Mouse (Mus musculus) limb, embryonic 12.5 days (tissue): ENCODE measurements around the gene Psmb6. TPM values are rescaled to one million over a fixed set of nuclear protein-coding genes. Genes with fewer than 3 reads are reported as not detected.
"Not testable (repeated sequence)": the region's sequence is repeated elsewhere in the genome, so short reads cannot be mapped to it uniquely, and the experiment has no call there.

ENCODE experiments used
- ATAC-seq: fragments of 200-750 bp; cut with Nextera tagmentation; 2 replicates; pipeline ENCODE4 v1.8.0; 2017; ENCODE audit warnings: low read depth, moderate TSS enrichment; ENCODE audit not compliant: insufficient number of reproducible peaks, insufficient read depth, low FRiP score, low TSS enrichment
- H3K27ac ChIP-seq: fragments of 300-500 bp; sonication (generic); 2 replicates; pipeline ENCODE4 v1.5.1; 2016; ENCODE audit warnings: mild to moderate bottlenecking, moderate library complexity
- H3K27me3 ChIP-seq: fragments of 300-500 bp; sonication (generic); 2 replicates; pipeline ENCODE4 v1.6.1; 2016; ENCODE audit warnings: mild to moderate bottlenecking, moderate library complexity
- H3K36me3 ChIP-seq: fragments of 300-500 bp; sonication (generic); 2 replicates; pipeline ENCODE4 v1.6.1; 2016; ENCODE audit warnings: mild to moderate bottlenecking, moderate library complexity
- H3K4me1 ChIP-seq: fragments of 300-500 bp; sonication (generic); replicated peaks from 2 replicates; pipeline ENCODE4 v1.6.1; 2016
- H3K4me2 ChIP-seq: fragments of 300-500 bp; sonication (generic); 2 replicates; pipeline ENCODE4 v1.6.1; 2016; ENCODE audit warnings: mild to moderate bottlenecking, moderate library complexity
- H3K4me3 ChIP-seq: fragments of 300-500 bp; sonication (generic); replicated peaks from 2 replicates; pipeline ENCODE4 v1.5.1; 2016; ENCODE audit warnings: mild to moderate bottlenecking
- H3K9ac ChIP-seq: fragments of 300-500 bp; sonication (generic); replicated peaks from 2 replicates; pipeline ENCODE4 v1.6.1; 2016; ENCODE audit warnings: mild to moderate bottlenecking, moderate library complexity
- H3K9me3 ChIP-seq: fragments of 300-500 bp; sonication (generic); 2 replicates; pipeline ENCODE4 v1.6.1; 2016; ENCODE audit warnings: mild to moderate bottlenecking, moderate library complexity
- WGBS: fragments of 180-500 bp; shearing (Covaris S2); methylation state at CpG from one replicate; pipeline ENCODE4 v1.1.7; 2016; 5-methylcytosine and 5-hydroxymethylcytosine counted together
- polyA plus RNA-seq: library from polyadenylated mRNA; unstranded; fragments of >200 nt; fragmentation: Nextera tagmentation; extraction: Ambion mirVana; gene quantifications from 2 replicates; pipeline ENCODE4 v1.2.1, GENCODE M21; 2016

The Psmb6 gene
- polyA plus RNA-seq, 1 experiment from 2014 or later: 867 TPM

DNA sequence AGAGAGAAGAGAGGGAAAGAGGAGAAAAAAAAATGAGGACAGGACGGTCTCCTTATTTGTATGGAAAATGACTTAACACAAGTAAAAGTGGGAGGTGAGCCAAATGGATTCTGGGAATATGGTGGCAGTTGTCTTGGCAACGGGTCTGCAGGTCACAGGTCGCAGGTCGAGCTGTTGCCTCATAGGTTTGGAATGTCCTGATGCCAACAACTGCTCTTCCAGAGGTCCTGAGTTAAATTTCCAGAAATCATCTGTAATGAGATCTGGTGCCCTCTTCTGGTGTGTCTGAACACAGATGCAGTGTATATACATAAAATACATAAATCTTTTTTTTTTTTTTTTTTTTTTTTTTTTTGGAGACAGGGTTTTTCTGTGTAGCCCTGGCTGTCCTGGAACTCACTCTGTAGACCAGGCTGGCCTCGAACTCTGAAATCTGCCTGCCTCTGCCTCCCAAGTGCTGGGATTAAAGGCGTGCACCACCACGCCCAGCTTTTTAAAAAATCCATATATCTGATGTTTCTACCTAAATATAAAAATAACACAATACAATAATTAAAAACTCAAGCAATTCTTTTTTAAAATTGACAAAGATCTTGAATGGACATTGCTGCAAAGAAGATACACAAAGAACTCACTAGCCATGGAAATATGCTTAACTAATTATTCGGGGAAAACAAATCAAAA lies 1.7 kb upstream of the Psmb6 start:
- not testable (repeated sequence) for H3K9me3 ChIP-seq, H3K4me3 ChIP-seq, H3K9ac ChIP-seq, ATAC-seq, H3K4me2 ChIP-seq, H3K27ac ChIP-seq
- Histone ChIP-seq H3K4me1 (peaks cover 18% of the 10 kb centered on the region), H3K27me3 (peaks cover 11% of the 10 kb centered on the region), H3K36me3 (peaks cover 24% of the 10 kb centered on the region)
- WGBS: 88% methylated on average over 8 of the region's 8 CpGs

GRCm38 (mm10) chr11:70524782-70525181 lies 385 bp upstream of the Psmb6 start:
- 7% methylated on average over 8 of the region's 8 CpGs for WGBS
- H3K4me1 ChIP-seq: peaks cover 15% of the 10 kb centered on the region
- ATAC-seq: peak; percentile 41
- H3K36me3 ChIP-seq: peaks cover 32% of the 10 kb centered on the region
- H3K4me3 ChIP-seq: peak overlapping the region; percentile 71
- peaks cover 9% of the 10 kb centered on the region for H3K27me3 ChIP-seq
- peak overlapping the region; percentile 51 for H3K4me2 ChIP-seq
- no peaks in the 10 kb centered on the region for H3K9me3 ChIP-seq
- H3K27ac ChIP-seq: no peak overlapping the region
- no peak overlapping the region for H3K9ac ChIP-seq

GRCm38 (mm10) chr11:70525726-70526125 lies 559 bp downstream of the Psmb6 start:
- H3K9me3 ChIP-seq: no peaks in the 10 kb centered on the region
- H3K27ac ChIP-seq: peak overlapping the region; percentile 41; the same call in 1 of the 2 replicates
- H3K4me3 ChIP-seq: peak overlapping the region; percentile 71
- H3K9ac ChIP-seq: peak overlapping the region; percentile 72
- 0 out of 2 replicates have a peak, but pooled peaks have one; percentile 15 for ATAC-seq
- WGBS: 2% methylated on average over 12 of the region's 12 CpGs
- no peaks in the 10 kb centered on the region for H3K27me3 ChIP-seq
- H3K4me2 ChIP-seq: peak overlapping the region; percentile 76
- H3K36me3 ChIP-seq: peaks cover 32% of the 10 kb centered on the region
- H3K4me1 ChIP-seq: peaks cover 8% of the 10 kb centered on the region

DNA sequence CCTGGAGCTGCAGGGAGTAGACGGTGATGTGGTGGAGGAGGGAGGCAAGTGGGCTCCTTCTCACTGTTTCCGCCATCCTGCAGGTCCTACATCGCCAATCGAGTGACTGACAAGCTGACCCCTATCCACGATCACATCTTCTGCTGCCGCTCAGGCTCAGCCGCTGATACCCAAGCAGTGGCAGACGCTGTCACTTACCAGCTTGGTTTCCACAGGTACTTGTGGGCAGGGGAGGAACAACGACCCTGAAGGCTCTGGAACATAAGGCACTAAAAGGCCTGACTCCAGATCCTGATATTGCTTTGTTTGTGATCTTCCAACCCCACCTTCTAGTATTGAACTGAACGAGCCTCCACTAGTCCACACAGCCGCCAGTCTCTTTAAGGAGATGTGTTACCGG lies 1.0 kb downstream of the Psmb6 start:
- Histone ChIP-seq H3K27ac (no peak overlapping the region), H3K4me2 (peak overlapping the region; percentile 76), H3K36me3 (peaks cover 32% of the 10 kb centered on the region), H3K4me3 (peak overlapping the region; percentile 71), H3K9ac (peak overlapping the region; percentile 72), H3K9me3 (no peaks in the 10 kb centered on the region), H3K4me1 (peaks cover 8% of the 10 kb centered on the region), H3K27me3 (no peaks in the 10 kb centered on the region)
- WGBS: 90% methylated on average over 12 of the region's 12 CpGs
- no peak for ATAC-seq

- Histone ChIP-seq H3K9ac (no peak overlapping the region), H3K9me3 (no peaks in the 10 kb centered on the region), H3K36me3 (peaks cover 32% of the 10 kb centered on the region), H3K4me2 (no peak overlapping the region), H3K4me1 (peaks cover 8% of the 10 kb centered on the region), H3K27me3 (no peaks in the 10 kb centered on the region), H3K27ac (no peak overlapping the region), H3K4me3 (no peak overlapping the region)
- no peak for ATAC-seq
- 91% methylated on average over 7 of the region's 7 CpGs for WGBS
These were observed 3.4 kb downstream of the Psmb6 start for GRCm38 (mm10) chr11:70528610-70529009.

DNA sequence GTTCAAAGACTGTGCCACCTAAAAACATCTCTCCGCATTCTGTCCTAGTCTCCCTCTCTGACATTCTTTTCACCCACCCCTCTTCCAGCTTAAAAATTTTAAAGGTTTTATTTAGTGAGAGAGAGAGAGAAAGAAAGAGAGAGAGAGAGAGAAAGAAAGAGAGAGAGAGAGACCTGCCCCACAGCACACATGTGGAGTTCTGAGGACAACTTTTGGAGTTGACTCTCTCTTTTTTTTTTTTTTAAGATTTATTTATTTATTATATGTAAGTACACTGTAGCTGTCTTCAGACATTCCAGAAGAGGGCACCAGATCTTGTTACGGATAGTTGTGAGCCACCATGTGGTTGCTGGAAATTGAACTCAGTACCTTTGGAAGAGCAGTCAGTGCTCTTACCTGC lies 5.9 kb downstream of the Psmb6 start:
- not testable (repeated sequence) for H3K4me2 ChIP-seq, H3K9ac ChIP-seq, H3K27ac ChIP-seq, ATAC-seq, H3K4me3 ChIP-seq, H3K9me3 ChIP-seq, H3K27me3 ChIP-seq, H3K4me1 ChIP-seq
- peaks cover 31% of the 10 kb centered on the region for H3K36me3 ChIP-seq
- WGBS: 77% methylated on average over 2 of the region's 2 CpGs

- Histone ChIP-seq H3K27ac (no peak within 1 kb of the TSS), H3K9ac (no peak within 1 kb of the TSS), H3K4me2 (no peak within 1 kb of the TSS), H3K4me3 (no peak within 1 kb of the TSS), H3K36me3 (peaks cover 13% of the 10 kb centered on the region), H3K9me3 (no peaks in the 10 kb centered on the region), H3K4me1 (no peaks in the 10 kb centered on the region), H3K27me3 (no peaks in the 10 kb centered on the region)
- no peak for ATAC-seq
- 70% methylated on average over 6 of the region's 6 CpGs for WGBS
These were observed 7.7 kb downstream of the Psmb6 start, which contains the start of gene Gm40193 for GRCm38 (mm10) chr11:70532839-70533238. Gm40193 (minus strand) TSS chr11:70532939.

GRCm38 (mm10) chr11:70539423-70539822 lies 14.3 kb downstream of the Psmb6 start:
- peaks cover 54% of the 10 kb centered on the region for H3K27me3 ChIP-seq
- ATAC-seq: no peak
- whole genome bisulfite sequencing: 16% methylated on average over 9 of the region's 9 CpGs
- no peaks in the 10 kb centered on the region for H3K4me1 ChIP-seq
- no peaks in the 10 kb centered on the region for H3K9me3 ChIP-seq
- H3K9ac ChIP-seq: peak overlapping the region; percentile 72; the same call in 1 of the 2 replicates
- no peak overlapping the region for H3K27ac ChIP-seq
- peak overlapping the region; percentile 92 for H3K4me2 ChIP-seq
- peak overlapping the region; percentile 61 for H3K4me3 ChIP-seq
- no peaks in the 10 kb centered on the region for H3K36me3 ChIP-seq

DNA sequence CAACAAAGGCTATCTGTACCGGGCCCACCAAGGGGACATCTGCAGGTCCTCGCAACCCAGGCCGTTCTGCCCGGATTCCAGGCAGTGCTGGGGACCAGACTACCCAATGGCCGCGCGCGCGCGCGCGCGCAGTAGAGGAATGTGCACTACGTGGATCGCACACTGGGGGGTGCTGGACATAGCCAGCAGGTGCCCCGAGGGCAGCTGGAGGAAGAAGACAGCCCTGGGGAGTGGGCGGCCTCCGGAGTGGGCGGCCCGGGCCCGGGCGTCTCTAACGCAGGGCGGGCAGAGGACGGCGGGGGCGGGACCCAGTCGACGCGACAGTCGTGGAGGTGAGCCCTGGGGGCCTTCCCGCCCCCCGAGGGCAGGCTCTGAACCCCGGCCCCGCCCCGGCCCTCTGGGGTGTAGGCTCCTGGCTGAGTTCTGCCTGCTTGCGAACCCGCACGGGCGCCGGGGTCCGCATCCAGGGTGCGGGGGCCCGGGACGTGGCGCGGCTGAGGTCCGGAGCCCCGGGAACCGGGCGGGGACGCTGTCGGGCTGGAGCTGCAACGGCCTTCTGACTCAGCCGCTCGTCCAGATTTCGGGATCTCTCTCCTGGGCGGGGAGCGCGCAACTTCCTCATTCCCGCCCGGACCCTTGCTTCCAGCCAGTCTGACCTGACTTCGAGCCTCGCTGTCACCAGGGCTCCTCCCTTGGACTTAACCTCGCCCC lies 14.9 kb downstream of the Psmb6 start, which contains the start of gene Pld2:
Gene Pld2, plus strand, starts transcription at position 188 of the 711 bp plus-strand sequence.
- Histone ChIP-seq H3K9ac (peak within 1 kb of the TSS; percentile 72), H3K36me3 (no peaks in the 10 kb centered on the region), H3K4me1 (no peaks in the 10 kb centered on the region), H3K9me3 (no peaks in the 10 kb centered on the region), H3K27ac (no peak within 1 kb of the TSS), H3K27me3 (peaks cover 54% of the 10 kb centered on the region), H3K4me3 (peak within 1 kb of the TSS; percentile 61), H3K4me2 (peak within 1 kb of the TSS; percentile 92)
- peak; percentile 88 for ATAC-seq
- under 1% methylated on average over 58 of the region's 65 CpGs for WGBS

DNA sequence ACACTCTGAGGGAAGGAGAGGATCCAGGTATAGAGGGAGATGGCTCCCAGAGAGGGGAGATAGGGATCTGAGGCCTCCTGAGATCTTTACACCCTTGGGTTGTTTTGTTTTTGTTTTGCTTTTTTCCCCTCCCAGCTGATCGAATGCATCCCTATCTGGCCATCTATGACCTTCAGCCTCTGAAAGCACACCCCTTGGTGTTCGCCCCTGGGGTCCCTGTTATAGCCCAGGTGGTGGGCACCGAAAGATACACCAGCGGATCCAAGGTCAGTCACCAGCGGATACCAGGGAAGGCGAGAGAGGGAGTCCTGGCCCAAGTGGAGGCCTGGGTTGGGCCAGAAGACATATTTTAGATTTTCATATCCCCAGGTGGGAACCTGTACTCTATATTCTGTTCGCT lies 15.8 kb downstream of the Psmb6 start:
- H3K9ac ChIP-seq: no peak overlapping the region
- no peaks in the 10 kb centered on the region for H3K9me3 ChIP-seq
- H3K4me2 ChIP-seq: peak overlapping the region; percentile 92
- no peaks in the 10 kb centered on the region for H3K4me1 ChIP-seq
- H3K4me3 ChIP-seq: peak overlapping the region; percentile 61; the same call in 1 of the 2 replicates
- no peak overlapping the region for H3K27ac ChIP-seq
- 87% methylated on average over 7 of the region's 7 CpGs for WGBS
- H3K36me3 ChIP-seq: no peaks in the 10 kb centered on the region
- no peak for ATAC-seq
- H3K27me3 ChIP-seq: peaks cover 54% of the 10 kb centered on the region

DNA sequence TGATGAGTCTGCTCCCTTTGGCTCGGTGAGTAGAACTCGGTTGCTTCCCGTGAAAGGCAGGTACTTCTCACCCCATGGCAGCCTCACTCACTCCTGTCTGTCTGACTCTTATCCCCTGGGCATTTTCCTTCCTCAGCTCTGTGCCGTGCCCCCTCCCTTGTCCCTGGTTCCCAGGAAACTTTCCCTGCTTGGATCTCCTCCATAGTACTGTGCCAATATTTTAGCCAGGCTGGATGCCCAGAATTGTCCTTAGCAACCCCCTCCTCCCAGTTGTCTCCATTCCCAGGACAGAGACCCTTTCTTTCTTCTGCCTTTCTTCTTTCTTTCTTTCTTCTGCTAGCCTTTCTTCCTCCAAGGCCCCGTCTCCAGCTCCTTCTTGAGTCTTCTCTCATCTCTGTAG lies 16.2 kb downstream of the Psmb6 start:
- ATAC-seq: no peak
- Histone ChIP-seq H3K4me3 (no peak overlapping the region), H3K36me3 (no peaks in the 10 kb centered on the region), H3K27me3 (peaks cover 54% of the 10 kb centered on the region), H3K4me2 (no peak overlapping the region), H3K27ac (no peak overlapping the region), H3K9ac (no peak overlapping the region), H3K4me1 (no peaks in the 10 kb centered on the region), H3K9me3 (no peaks in the 10 kb centered on the region)
- WGBS: 64% methylated on average over 5 of the region's 5 CpGs
